Mouse (Mus musculus) gastrocnemius, postnatal 25 days (tissue): Measurements from ENCODE around the gene Pilra. TPM values are rescaled to one million over a fixed set of nuclear protein-coding genes. Genes with fewer than 3 reads are reported as not detected.

Source experiments
- DNase-seq: peaks from one replicate; pipeline ENCODE4 v3.0.0; 2022
- total RNA-seq, 2 experiments: library from RNA; stranded (reverse); gene quantifications; 1 replicate in 1 of 2; 2 replicates in 1 of 2; pipeline ENCODE4 v1.2.3; 2021

Pilra gene
- total RNA-seq, 2 experiments from 2014 or later: 0.13 to 0.40 TPM

GRCm38 (mm10) chr5:137779053-137779933, 56.8 kb downstream of the Pilra start:
- peak; percentile 34 for DNase-seq

- DNase-seq: peak; percentile 95
Measured at GRCm38 (mm10) chr5:137778635-137779034, 57.4 kb downstream of the Pilra start, which contains the start of gene Ppp1r35. TSS of gene Ppp1r35 (plus strand) at chr5:137778849.

DNA sequence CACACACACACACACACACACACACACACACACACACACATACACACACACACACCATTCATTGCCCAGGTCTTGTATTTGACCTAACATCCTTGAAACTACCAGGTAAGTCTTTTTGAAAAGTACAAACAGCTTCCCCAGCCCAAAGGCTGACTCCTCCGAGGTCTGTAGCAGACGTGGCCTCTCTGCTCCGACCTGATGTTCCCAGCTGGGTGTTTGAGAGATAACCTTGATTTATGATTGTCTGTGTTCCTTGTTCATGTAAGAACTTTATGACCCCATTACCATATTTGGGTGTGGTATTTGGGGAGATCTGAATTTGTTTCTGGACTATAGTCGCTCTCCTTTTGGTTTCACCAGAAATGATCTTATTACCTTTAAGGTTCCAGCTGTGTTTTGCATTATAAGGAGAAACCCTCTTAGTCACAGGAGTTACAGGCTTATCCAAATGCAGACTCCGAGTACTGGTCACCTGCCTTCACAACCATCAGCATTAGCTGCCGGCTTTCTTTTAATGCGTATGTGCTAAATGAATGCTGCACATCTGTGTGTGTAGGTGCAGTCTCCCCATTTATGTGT, 58.7 kb downstream of the Pilra start:
- DNase-seq: no peak

- DNase-seq: no peak
Measured at GRCm38 (mm10) chr5:137776408-137776918, 59.6 kb downstream of the Pilra start.

DNA sequence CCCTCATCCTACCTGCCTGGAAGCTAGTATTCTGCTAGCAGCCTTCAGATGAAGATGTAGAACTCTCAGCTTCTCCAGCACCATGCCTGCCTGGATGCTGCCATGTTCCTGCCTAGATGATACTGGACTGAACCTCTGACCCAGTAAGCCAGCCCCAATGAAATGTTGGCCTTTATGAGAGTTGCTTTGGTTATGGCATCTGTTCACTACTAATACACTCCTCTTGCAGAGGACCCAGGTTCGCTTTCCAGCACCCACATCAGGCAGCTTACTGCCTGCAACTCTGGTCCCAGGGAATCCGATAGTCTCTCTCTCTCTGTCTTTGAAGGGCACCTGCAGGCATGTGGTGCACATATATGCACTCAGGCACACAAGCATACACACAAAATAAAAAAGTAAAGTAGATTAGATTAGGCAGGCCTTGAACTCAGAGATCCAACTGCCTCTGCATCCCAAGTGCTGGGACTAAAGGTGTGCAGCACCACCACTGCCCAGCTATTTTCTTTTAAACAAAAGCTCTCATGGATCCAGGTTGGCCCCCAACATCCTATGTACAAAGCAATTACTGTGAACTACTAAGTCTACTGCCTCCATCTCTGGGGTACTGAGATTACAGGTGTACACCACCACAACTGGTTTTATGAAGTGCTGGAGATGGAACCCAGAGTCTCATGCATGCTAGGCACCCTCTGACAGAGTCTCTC, 60.3 kb downstream of the Pilra start:
- DNase-seq: no peak

DNA sequence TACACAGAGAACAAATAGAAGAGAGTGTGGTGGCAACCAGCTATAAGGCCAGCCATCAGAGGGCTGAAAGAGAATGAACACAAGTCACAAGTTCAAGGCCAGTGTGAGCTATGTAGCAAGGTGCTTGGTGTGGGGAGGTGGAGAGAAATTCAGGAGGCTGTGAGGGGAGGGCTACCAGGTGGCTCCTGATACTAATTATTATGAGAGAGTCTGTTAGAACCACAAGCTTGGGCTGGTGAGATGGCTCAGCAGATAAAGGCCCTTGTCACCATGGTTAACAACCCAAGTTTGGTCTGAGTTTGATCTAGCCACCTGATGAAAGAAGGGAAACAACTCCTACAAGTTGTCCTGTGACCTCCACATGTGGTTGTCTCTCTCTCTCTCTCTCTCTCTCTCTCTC, 63.3 kb downstream of the Pilra start:
- DNase-seq: no peak

Other genes with a start within 250 kb of the Pilra start
- 10 to 100 TPM; 12.5 to 12.8 TPM for gene Mospd3, start 235.2 kb downstream of the Pilra start, total RNA-seq
- 100 to 1,000 TPM in 1 of 2 experiments, 10 to 100 TPM in 1; 79.0 to 112 TPM for gene Pcolce, start 222.5 kb downstream of the Pilra start, total RNA-seq
- gene Fbxo24, start 207.3 kb downstream of the Pilra start, total RNA-seq: under 1 TPM; 0.16 to 0.18 TPM
- gene Lrch4, start 207.2 kb downstream of the Pilra start, total RNA-seq: 10 to 100 TPM; 13.9 to 15.4 TPM
- 1 to 10 TPM; 2.9 to 3.9 TPM for gene Gm20605, start 207.1 kb downstream of the Pilra start, total RNA-seq
- gene Sap25, start 194.9 kb downstream of the Pilra start, total RNA-seq: 1 to 10 TPM; 1.8 to 2.7 TPM
- gene Irs3, start 190.6 kb downstream of the Pilra start, total RNA-seq: 1 to 10 TPM in 1 of 2 experiments, under 1 TPM in 1; 0.36 to 1.5 TPM
- gene Agfg2, start 151.6 kb downstream of the Pilra start, total RNA-seq: 1 to 10 TPM; 3.3 to 4.7 TPM
- gene Nyap1, start 94.7 kb downstream of the Pilra start, total RNA-seq: under 1 TPM; 0.10 to 0.35 TPM
- 10 to 100 TPM; 57.8 to 59.1 TPM for gene Tsc22d4, start 90.6 kb downstream of the Pilra start, total RNA-seq
- 1 to 10 TPM; 7.1 to 8.9 TPM for gene Ppp1r35, start 57.4 kb downstream of the Pilra start, total RNA-seq
- gene Mepce, start 48.6 kb downstream of the Pilra start, total RNA-seq: 10 to 100 TPM; 14.7 to 20.1 TPM
- gene Zcwpw1, start 48.5 kb downstream of the Pilra start, total RNA-seq: under 1 TPM in 1 of 2 experiments, not detected in 1; 0.35 TPM
- under 1 TPM in 1 of 2 experiments, not detected in 1; 0.88 TPM for gene Pilrb1, start 21.8 kb upstream of the Pilra start, total RNA-seq
- under 1 TPM; 0.28 to 0.54 TPM for gene Pilrb2, start 35.5 kb upstream of the Pilra start, total RNA-seq
- under 1 TPM in 1 of 2 experiments, not detected in 1; 0.08 TPM for gene Cyp3a13, start 85.3 kb upstream of the Pilra start, total RNA-seq
- 1 to 10 TPM; 1.2 to 1.6 TPM for gene Gjc3, start 126.8 kb upstream of the Pilra start, total RNA-seq
- not detected for gene Azgp1, start 145.2 kb upstream of the Pilra start, total RNA-seq
- gene Smok3a, start 185.0 kb upstream of the Pilra start, total RNA-seq: not detected
- gene Smok3b, start 185.1 kb upstream of the Pilra start, total RNA-seq: not detected
- gene Smok3c, start 216.9 kb upstream of the Pilra start, total RNA-seq: not detected
- gene Zkscan1, start 248.8 kb upstream of the Pilra start, total RNA-seq: 1 to 10 TPM; 8.4 to 9.1 TPM